ENCODE assay signal across 8 mouse cellular contexts in genomic region chr4:43044673-43045072, GRCm38 (mm10). TPM values are rescaled to one million over a fixed set of nuclear protein-coding genes. Genes with fewer than 3 reads are reported as not detected.
DNase-seq lines count a peak whose midpoint lies in the region; ATAC-seq lines count a peak whose summit lies in the region.

No protein-coding gene starts in this region.

- 28% methylated on average over 4 of the region's 4 CpGs for WGBS in heart, embryonic 12.5 days
- WGBS in kidney, embryonic 15.5 days: 17% methylated on average over 4 of the region's 4 CpGs
- 24% methylated on average over 4 of the region's 4 CpGs for WGBS in stomach, embryonic 15.5 days

- no peaks in the 10 kb centered on the region for H3K9me3 ChIP-seq in heart, embryonic 12.5 days (replicated peaks)
- H3K9me3 ChIP-seq in kidney, embryonic 15.5 days (replicated peaks): no peaks in the 10 kb centered on the region
- H3K9me3 ChIP-seq in stomach, embryonic 15.5 days: no peaks in the 10 kb centered on the region

- no peaks in the 10 kb centered on the region for H3K36me3 ChIP-seq in heart, embryonic 12.5 days
- no peaks in the 10 kb centered on the region for H3K36me3 ChIP-seq in kidney, embryonic 15.5 days
- H3K36me3 ChIP-seq in stomach, embryonic 15.5 days: no peaks in the 10 kb centered on the region; the same call in 1 of the 2 replicates

- H3K9ac ChIP-seq in heart, embryonic 12.5 days: peak overlapping the region; percentile 67; the same call in 1 of the 2 replicates
- no peak overlapping the region for H3K9ac ChIP-seq in kidney, embryonic 15.5 days
- no peak overlapping the region for H3K9ac ChIP-seq in stomach, embryonic 15.5 days

- H3K27ac ChIP-seq in heart, embryonic 12.5 days (ENCODE audit: poor library complexity, severe bottlenecking): peak overlapping the region; percentile 73
- H3K27ac ChIP-seq in kidney, embryonic 15.5 days: peak overlapping the region; percentile 72
- H3K27ac ChIP-seq in stomach, embryonic 15.5 days: peak overlapping the region; percentile 87

- H3K4me1 ChIP-seq in heart, embryonic 12.5 days (replicated peaks): peaks cover 40% of the 10 kb centered on the region
- peaks cover 38% of the 10 kb centered on the region for H3K4me1 ChIP-seq in kidney, embryonic 15.5 days
- peaks cover 20% of the 10 kb centered on the region for H3K4me1 ChIP-seq in stomach, embryonic 15.5 days

- ATAC-seq in heart, embryonic 12.5 days (ENCODE audit: insufficient number of reproducible peaks, low FRiP score): no peak
- no peak for ATAC-seq in kidney, embryonic 15.5 days (replicated peaks; ENCODE audit: low FRiP score)
- no peak for ATAC-seq in stomach, embryonic 15.5 days (ENCODE audit: insufficient read depth, low FRiP score, low read depth)
- ATAC-seq in inflammation-experienced regulatory T-cells, adult 6 months: no peak

- peak overlapping the region; percentile 69 for H3K4me3 ChIP-seq in heart, embryonic 12.5 days
- H3K4me3 ChIP-seq in kidney, embryonic 15.5 days (replicated peaks): peak overlapping the region; percentile 65
- H3K4me3 ChIP-seq in stomach, embryonic 15.5 days (replicated peaks): peak overlapping the region; percentile 55

- H3K4me2 ChIP-seq in heart, embryonic 12.5 days: peak overlapping the region; percentile 73
- peak overlapping the region; percentile 85 for H3K4me2 ChIP-seq in kidney, embryonic 15.5 days
- H3K4me2 ChIP-seq in stomach, embryonic 15.5 days: peak overlapping the region; percentile 76

- DNase-seq in adrenal gland, adult (ENCODE audit: inconsistent age in 2 of 2, low spot score in 1 of 2): peak; percentile 61 to 81
- DNase-seq in adrenal gland, postnatal 4 days (ENCODE audit: low spot score in 2 of 2): no peak
- DNase-seq in R1 (ENCODE audit: low read depth, low spot score): peak; percentile 28
- peak; percentile 62 for DNase-seq in lung, postnatal 14 days

- H3K27me3 ChIP-seq in heart, embryonic 12.5 days (replicated peaks): no peaks in the 10 kb centered on the region
- no peaks in the 10 kb centered on the region for H3K27me3 ChIP-seq in kidney, embryonic 15.5 days
- no peaks in the 10 kb centered on the region for H3K27me3 ChIP-seq in stomach, embryonic 15.5 days (replicated peaks)

RNA-seq across cellular contexts. Expression of gene Fam214b, which starts 1.3 kb away (rescaled TPM):
- total RNA-seq in adrenal gland, postnatal 4 days (2021): 10 to 100 TPM; 37.6 to 40.8 TPM
- polyA plus RNA-seq in heart, embryonic 12.5 days (2016; fragmentation: Nextera tagmentation; extraction: Ambion mirVana): 17.4 and 19.3 TPM in 2 replicates
- polyA plus RNA-seq in kidney, embryonic 15.5 days (2015; fragmentation: Nextera tagmentation; extraction: Ambion mirVana): 10.8 and 11.8 TPM in 2 replicates
- 11.9 and 13.2 TPM in 2 replicates for polyA plus RNA-seq in stomach, embryonic 15.5 days (2015; fragmentation: Nextera tagmentation; extraction: Ambion mirVana)
- 1 to 10 TPM; 2.4 to 2.9 (median 2.6) TPM for polyA plus RNA-seq in inflammation-experienced regulatory T-cells, adult 6 months (2017; shearing (Covaris generic))

RNA-seq across cellular contexts. Expression of gene Stoml2, which starts 13.2 kb away (rescaled TPM):
- total RNA-seq in adrenal gland, postnatal 4 days (2021): 100 to 1,000 TPM; 193 to 202 TPM
- polyA plus RNA-seq in heart, embryonic 12.5 days (2016; fragmentation: Nextera tagmentation; extraction: Ambion mirVana): 208 and 219 TPM in 2 replicates
- polyA plus RNA-seq in kidney, embryonic 15.5 days (2015; fragmentation: Nextera tagmentation; extraction: Ambion mirVana): 346 and 352 TPM in 2 replicates
- polyA plus RNA-seq in stomach, embryonic 15.5 days (2015; fragmentation: Nextera tagmentation; extraction: Ambion mirVana): 303 TPM in 2 replicates
- polyA plus RNA-seq in inflammation-experienced regulatory T-cells, adult 6 months (2017; shearing (Covaris generic)): 100 to 1,000 TPM; 138 to 146 (median 139) TPM

RNA-seq across cellular contexts. Expression of gene Unc13b, which starts 14.1 kb away (rescaled TPM):
- 10 to 100 TPM; 14.0 to 17.4 TPM for total RNA-seq in adrenal gland, postnatal 4 days (2021)
- 15.1 and 15.8 TPM in 2 replicates for polyA plus RNA-seq in heart, embryonic 12.5 days (2016; fragmentation: Nextera tagmentation; extraction: Ambion mirVana)
- 7.2 and 8.3 TPM in 2 replicates for polyA plus RNA-seq in kidney, embryonic 15.5 days (2015; fragmentation: Nextera tagmentation; extraction: Ambion mirVana)
- 7.8 and 9.1 TPM in 2 replicates for polyA plus RNA-seq in stomach, embryonic 15.5 days (2015; fragmentation: Nextera tagmentation; extraction: Ambion mirVana)
- polyA plus RNA-seq in inflammation-experienced regulatory T-cells, adult 6 months (2017; shearing (Covaris generic)): under 1 TPM in 2 of 3 experiments, not detected in 1; 0.23 to 0.38 TPM

RNA-seq across cellular contexts. Expression of gene Pigo, which starts 19.1 kb away (rescaled TPM):
- 10 to 100 TPM; 21.7 to 25.0 TPM for total RNA-seq in adrenal gland, postnatal 4 days (2021)
- 15.8 and 18.7 TPM in 2 replicates for polyA plus RNA-seq in heart, embryonic 12.5 days (2016; fragmentation: Nextera tagmentation; extraction: Ambion mirVana)
- polyA plus RNA-seq in kidney, embryonic 15.5 days (2015; fragmentation: Nextera tagmentation; extraction: Ambion mirVana): 23.5 and 27.6 TPM in 2 replicates
- 21.7 and 22.6 TPM in 2 replicates for polyA plus RNA-seq in stomach, embryonic 15.5 days (2015; fragmentation: Nextera tagmentation; extraction: Ambion mirVana)
- 10 to 100 TPM; 10.5 to 22.3 (median 12.0) TPM for polyA plus RNA-seq in inflammation-experienced regulatory T-cells, adult 6 months (2017; shearing (Covaris generic))

RNA-seq across cellular contexts. Expression of gene Fancg, which starts 34.4 kb away (rescaled TPM):
- 10 to 100 TPM; 11.7 to 14.9 TPM for total RNA-seq in adrenal gland, postnatal 4 days (2021)
- 12.2 and 12.9 TPM in 2 replicates for polyA plus RNA-seq in heart, embryonic 12.5 days (2016; fragmentation: Nextera tagmentation; extraction: Ambion mirVana)
- 15.2 and 17.2 TPM in 2 replicates for polyA plus RNA-seq in kidney, embryonic 15.5 days (2015; fragmentation: Nextera tagmentation; extraction: Ambion mirVana)
- 13.0 and 17.2 TPM in 2 replicates for polyA plus RNA-seq in stomach, embryonic 15.5 days (2015; fragmentation: Nextera tagmentation; extraction: Ambion mirVana)
- 10 to 100 TPM; 22.9 to 41.7 (median 31.8) TPM for polyA plus RNA-seq in inflammation-experienced regulatory T-cells, adult 6 months (2017; shearing (Covaris generic))

Comparison
In these comparisons a context has a peak if more than half of its experiments do, and no peak if none do; other contexts are left out.
1. DNase-seq: peak in adrenal gland, adult (2 of 2), R1 (single experiment) and lung, postnatal 14 days (single experiment); none in adrenal gland, postnatal 4 days (0 of 2).
2. Peak in every context shown above with its lines, with median percentiles within 50 percentile points of each other: H3K27ac ChIP-seq, H3K4me2 ChIP-seq and H3K4me3 ChIP-seq.